Mouse (Mus musculus) right cerebral cortex, postnatal 4 days (tissue): ENCODE results near the gene Lsm5.

Experiments
- DNase-seq: peaks from one replicate; pipeline ENCODE4 v3.0.0-alpha.2; 2022

Lsm5 gene

DNA sequence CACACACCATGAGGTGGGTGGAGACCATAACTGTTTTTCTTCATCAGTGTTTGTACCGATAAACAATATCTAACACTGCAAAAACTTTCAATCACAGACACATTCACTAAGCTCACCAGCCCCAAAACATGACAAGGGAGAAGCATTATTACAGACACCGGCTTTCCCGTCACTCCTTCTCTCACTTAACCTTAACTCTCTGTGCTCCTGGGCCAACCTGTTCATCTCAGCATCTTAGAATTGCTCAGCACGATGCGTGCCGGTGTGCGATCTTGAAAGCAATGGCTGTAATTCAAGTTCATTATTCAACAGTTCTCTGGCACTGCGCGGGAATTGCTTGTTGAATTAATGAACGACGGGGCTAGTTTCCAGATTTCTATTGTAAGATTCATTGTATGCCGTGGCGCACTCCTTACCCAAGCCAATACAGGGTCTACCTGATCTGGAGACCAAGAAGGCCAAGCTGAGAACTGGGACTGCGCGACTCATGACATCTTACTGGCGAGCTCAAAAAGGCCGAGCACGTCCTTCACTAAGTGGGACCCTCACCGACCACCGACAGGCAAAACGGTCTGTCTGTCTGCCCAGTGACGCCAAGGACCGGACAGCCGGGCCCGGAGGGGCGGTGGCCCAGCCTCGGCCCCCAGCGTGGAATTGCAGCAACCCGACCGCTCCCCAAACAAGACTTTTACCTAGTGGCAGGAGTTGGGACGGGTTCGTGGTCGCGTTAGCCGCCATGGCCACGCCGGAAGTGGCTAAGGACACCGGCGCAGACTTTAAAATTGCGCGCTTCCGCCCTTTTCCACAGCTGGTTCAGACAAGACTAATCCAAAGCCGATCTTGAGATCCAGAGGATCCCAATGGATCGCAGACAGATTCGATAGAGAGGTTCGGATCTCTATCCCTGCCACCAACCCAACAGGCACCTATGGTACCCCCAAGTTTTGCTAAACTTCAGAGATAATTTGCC is at the start of gene Lsm5:
TSS of gene Lsm5 (minus strand) at position 780 of the 970 bp plus-strand sequence.
- DNase-seq: peak; percentile 78

DNA sequence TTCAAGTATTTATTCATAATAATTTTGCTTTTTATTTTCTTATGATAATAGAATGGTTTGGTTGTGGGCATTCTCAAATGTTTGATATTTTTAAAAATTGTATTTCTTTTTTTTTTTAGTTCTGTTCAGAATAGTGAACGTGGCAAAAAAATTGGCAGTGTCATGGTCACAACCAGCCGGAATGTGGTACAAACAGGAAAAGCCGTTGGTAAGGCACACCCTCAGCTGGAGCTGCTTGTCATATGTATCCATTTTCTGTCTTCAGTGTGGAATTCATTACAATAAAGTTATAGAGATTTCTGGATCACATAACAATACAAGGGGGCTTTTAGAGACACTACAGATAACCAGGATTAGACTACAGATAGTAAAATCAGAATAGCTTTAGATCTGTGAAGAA is 49.2 kb upstream of the Lsm5 start:
- DNase-seq: no peak

DNA sequence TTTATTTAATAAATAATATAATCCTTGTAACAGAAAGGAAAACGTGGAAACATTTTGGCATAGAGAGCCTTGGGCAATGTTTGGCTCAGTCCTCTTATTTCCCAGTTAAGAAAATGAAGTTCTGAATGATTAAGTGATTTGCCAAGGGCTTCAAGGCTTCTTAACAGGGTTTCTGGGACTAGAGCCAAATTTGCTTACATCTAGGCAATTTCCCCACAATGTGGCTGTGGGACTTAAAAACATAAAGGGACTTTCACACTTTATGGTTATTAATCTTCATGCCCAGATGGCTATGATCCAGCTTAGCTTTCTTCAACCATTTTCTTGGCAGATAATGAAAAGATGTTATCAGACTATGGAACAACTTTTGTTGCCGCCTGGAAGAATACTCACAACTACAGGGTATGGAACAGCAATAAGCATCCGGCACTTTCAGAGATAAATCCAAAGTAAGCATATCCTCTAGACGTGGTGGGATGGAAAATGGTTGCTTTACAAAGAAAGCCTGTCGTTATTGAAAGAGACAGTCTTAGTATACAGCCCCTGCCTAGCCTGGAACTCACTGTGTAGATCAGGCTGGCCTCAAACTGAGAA is 41.5 kb upstream of the Lsm5 start:
- DNase-seq: no peak

DNA sequence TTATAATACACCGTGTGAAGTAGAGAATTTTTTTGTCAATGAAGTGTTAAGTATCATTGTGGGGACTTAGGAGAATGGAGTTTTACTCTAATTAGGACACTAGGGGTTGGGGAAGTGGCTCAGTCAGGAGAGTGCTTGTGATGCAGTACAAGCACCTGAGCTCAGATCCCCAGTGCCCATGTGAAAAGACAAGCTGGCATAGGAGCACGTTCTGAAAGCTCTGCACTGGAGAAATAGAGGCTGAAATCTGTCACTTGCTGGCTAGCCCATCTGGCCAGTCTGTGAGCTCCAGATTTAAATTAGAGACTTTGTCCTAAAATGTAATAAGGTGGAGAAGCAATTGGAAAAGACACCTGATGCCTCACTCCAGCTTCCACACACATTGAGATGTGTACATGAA is 28.0 kb upstream of the Lsm5 start:
- no peak for DNase-seq

DNA sequence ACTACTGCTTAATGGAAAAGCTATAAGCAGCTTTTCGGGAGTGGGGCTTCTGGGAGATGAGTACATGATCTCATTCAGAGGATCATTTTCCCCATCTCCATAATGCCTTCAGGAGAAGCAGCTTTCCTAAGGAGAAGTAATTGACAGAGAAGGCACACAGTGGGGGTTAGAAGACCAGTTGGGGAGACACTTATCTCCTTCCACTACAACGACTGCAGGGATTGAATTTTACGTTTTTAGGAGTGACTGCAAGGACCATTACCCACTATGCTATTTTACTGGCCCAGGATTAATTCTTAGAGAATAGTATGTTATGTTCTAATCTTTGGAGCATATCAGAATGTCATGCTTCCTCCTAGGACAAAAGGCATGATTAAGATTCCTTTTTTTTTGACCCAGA is 16.4 kb upstream of the Lsm5 start:
- DNase-seq: no peak

DNA sequence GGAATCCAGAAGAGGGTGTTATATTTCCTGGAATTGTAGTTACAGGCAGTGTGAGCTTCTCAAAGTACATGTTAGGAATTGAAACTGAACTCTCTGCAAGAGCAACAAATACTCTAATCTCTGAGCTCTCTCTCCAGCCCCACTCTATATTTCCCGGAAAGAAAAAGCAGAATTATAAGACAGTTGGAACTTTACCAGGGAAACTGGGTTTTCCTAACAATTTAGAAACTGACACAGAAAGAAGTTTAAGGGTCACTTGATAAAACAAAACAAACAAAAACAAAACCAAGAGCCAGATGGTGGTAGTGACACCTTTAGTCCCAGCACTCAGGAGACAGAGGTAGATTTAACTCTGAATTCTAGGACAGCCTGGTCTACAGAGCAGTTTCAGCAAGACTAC is 14.6 kb upstream of the Lsm5 start:
- DNase-seq: no peak

DNA sequence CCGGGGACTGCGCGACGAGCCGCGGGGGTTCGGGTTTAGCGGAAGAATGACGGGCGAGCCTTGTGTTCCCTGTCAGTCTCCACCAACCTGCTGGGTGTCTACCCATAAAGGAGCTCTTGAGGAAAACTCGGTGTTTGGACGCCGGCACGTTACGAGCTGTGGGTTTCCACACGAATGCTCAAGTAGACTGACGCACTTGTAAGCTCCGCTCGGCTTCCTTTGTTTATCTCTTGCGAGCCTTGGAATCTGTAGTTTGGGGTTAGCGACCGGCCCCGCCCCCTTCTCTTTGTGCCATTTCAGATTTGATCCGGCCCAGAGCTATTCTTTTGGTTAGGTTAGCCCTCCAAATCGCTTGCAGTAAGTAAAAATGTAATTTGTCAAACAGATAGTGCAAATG is 10.8 kb upstream of the Lsm5 start:
- DNase-seq: no peak

DNA sequence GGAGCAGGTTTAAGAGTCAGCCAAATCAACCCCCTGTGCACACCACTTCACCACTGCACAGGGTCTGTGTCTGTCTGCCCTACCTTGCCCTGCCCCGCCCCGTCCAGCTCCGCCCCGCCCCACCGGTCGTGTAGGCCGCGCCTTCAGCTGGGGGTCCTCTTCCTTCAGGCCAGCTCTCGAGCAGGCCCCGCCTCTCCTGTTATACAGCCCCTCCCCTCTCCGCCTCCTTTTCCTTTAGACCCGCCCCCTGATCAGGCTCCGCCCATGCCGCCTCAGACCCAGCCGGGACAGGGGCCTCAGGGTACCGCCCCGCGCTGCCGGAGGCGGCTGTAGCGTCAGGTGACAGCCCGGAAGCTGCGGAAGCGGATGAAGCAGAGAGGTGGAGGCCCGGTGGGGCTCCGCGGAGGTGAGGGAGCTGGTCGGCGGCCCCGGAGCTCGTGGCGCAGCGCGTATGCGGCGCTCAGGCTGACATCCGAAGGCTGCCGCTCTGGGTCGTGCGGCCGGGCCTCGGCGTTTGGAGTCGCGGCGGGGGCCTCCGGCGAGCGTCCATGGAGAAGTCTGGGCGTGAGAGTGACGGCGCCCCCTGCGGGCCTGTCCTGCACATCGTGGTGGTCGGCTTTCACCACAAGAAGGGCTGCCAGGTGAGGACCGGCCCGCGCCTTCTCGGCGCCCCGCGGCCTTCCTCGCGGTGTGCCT is 10.2 kb upstream of the Lsm5 start, which contains the start of gene Avl9:
TSS of gene Avl9 (plus strand) at position 326 of the 696 bp plus-strand sequence.
- DNase-seq: peak; percentile 91

DNA sequence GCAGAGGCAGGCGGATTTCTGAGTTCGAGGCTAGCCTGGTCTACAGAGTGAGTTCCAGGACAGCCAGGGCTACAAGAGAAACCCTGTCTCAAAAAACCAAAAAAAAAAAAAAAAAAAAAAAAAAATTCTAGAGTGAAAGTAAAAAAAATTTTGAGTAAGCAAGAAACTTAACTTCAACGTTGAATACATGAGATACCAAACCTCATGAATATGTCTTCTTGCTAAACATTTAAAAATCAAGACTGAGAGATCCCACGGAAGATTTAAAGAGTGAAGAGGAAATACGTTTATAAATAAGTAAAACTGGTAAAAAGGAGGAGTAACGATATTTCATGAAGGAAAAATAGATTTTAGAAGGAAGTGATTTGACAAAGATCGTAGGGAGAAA is 9.7 kb upstream of the Lsm5 start:
- no peak for DNase-seq

DNA sequence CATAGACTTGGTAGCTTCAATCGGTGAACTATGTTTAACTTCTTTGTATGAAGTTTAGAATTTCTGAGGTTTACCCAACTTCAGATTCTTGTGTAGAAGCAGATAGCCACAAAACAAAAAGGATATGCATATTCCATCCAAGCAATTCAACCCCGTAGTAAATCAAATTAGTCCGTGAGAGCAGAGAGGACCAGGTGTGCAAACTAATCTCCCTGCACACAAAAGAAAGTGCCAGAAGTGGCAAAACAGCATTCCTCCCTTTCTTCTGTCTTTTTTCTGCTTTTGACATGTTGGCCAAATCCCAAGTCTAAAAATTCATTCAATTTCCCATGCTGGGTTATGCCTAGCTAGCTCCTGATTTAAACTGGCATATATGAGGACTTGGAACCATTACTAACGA is 12.1 kb downstream of the Lsm5 start:
- DNase-seq: no peak

DNA sequence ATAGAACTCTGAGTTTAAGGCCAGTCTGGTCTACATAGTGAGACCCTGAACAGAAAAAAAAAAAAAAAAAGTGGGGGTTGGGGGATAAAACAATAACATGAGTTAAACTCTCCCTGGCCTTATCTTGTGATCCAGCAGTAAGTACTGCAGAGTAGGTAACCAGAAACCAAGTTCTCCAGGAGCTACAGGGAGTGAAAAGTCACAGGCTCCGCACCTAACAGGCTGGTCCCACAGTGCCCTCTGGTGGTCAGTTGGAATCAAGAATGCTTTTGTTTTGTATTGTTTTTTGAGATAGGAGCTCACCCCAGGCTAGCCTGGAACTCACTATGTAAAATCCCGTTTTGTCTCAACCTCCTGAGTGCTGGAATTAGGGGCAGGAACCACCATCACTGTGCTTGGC is 13.3 kb downstream of the Lsm5 start:
- peak; percentile 77 for DNase-seq

DNA sequence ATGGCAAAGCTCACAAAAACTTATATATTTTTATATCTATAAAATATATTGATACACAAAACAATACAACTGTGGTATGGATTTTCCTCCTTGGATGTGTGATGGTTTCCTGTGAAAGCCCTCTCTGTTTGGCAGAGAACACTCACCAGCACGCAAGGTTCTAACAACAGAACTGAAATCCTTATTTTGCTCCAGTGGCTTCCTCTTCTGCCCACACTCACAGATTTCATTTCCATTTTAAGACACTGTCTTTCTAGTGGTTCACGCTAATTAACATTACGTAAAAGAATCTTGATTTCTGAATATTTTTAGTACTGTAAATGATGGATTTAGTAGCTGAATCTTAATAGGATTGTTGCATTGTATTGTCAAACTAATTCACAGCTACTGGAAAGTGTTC is 16.3 kb downstream of the Lsm5 start:
- DNase-seq: no peak

DNA sequence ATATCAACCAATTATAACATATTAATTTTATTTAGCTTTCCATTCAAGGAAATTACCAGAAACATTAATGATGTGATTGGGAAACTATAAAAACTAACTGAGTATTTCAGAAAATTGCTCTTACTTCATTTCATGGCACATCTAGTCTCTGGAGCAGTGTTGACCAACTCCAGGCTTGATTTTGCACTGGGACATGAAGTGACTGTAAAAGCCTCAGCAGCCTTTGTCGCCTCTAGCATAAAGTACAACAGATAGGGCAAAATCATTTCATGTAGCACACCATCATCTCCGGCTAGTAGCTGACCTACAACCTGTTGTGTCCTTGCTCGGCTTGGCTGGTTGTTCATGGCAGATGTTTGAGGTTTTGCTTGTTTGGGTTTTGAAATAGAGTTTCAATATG is 40.1 kb downstream of the Lsm5 start:
- DNase-seq: no peak

DNA sequence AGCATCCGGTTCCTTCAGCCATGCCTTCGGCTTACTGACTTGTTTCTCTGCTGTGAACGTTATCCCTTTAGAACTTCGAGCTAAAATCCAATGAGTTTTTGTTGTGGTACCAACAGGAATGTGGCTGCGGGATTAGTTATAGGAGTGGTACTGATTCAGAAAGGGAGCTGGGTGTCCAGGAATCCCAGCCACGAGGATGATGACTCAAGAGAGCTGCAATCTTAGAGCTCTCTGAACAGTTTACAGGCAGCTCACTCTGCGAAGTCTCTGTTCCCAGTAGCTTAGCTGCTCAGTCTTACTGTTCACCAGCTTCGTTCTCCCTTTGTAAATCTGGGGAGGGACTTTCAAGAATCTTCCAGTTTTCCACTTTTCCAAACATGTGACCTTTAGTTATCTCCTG is 49.1 kb downstream of the Lsm5 start:
- DNase-seq: no peak

DNA sequence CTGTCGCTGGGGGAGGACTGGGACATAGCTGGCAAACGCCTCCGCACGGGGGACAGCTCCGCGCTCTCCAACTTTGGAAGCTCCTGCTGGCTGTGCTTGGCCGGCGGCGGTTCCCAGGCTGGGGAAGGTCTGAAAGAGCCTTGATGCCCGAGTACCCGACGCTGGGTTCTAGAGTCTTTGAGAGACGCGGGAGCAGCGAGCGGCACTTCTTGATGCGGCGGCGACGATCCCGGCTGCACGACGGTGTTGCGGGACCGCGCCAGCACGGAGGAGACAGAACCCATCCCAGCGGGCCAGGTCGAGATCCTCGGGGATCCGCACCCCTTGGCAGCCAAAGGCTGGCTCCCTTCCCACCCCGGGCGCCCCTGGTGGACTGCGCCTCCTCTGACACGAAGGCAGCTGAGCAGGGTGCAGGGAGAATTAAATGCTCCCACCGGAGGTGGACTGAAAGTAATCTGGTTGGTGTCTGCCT is 52.4 kb downstream of the Lsm5 start:
- peak; percentile 41 for DNase-seq
